Mouse (Mus musculus): ENCODE measurements around the gene Gys1. TPM values are rescaled to one million over a fixed set of nuclear protein-coding genes. Genes with fewer than 3 reads are reported as not detected.

The Gys1 gene
- polyA plus RNA-seq, 2 experiments: 2.8 to 3.2 TPM

- no peak overlapping the region for H3K9ac ChIP-seq (replicated peaks)
- TF ChIP-seq EP300 (IDR thresholded peaks at IDR 0.05; ENCODE audit: low read depth) (no peak), CTCF (IDR thresholded peaks at IDR 0.05; ENCODE audit: low read depth) (no peak)
- no peak for ATAC-seq (ENCODE audit: insufficient read depth)
- no peak overlapping the region for H3K4me2 ChIP-seq (ENCODE audit: low read depth)
- no peak overlapping the region for H3K4me3 ChIP-seq (ENCODE audit: insufficient read depth in 1 of 2, low read depth in 2 of 2, low read length in 2 of 2)
- no peaks in the 10 kb centered on the region for H3K4me1 ChIP-seq (replicated peaks; ENCODE audit: control insufficient read depth in 2 of 2, insufficient read depth in 2 of 2, low read length in 1 of 2)
- H3K27ac ChIP-seq: no peak overlapping the region
- H3K9me3 ChIP-seq (ENCODE audit: control insufficient read depth, low read length): no peaks in the 10 kb centered on the region
- DNase-seq (ENCODE audit: low read depth in 3 of 3, low spot score in 3 of 3): no peak
- peaks cover 11% of the 10 kb centered on the region; the same call in 1 of the 2 replicates for H3K36me3 ChIP-seq (replicated peaks; ENCODE audit: control insufficient read depth, insufficient read depth, low read depth)
- 11% methylated on average over 13 of the region's 13 CpGs for WGBS (ENCODE audit: insufficient replicate concordance)
- H3K27me3 ChIP-seq (ENCODE audit: control insufficient read depth, insufficient read depth, low read length): peaks cover 61% of the 10 kb centered on the region
Observed at GRCm38 (mm10) chr7:45417962-45418492, 16.6 kb upstream of the Gys1 start.

- DNase-seq (ENCODE audit: low read depth in 3 of 3, low spot score in 3 of 3) (no peak), ATAC-seq (ENCODE audit: insufficient read depth) (no peak)
- Histone ChIP-seq H3K4me3 (ENCODE audit: insufficient read depth in 1 of 2, low read depth in 2 of 2, low read length in 2 of 2) (no peak overlapping the region), H3K36me3 (replicated peaks; ENCODE audit: control insufficient read depth, insufficient read depth, low read depth) (peaks cover 24% of the 10 kb centered on the region), H3K4me2 (ENCODE audit: low read depth) (no peak overlapping the region), H3K27me3 (ENCODE audit: control insufficient read depth, insufficient read depth, low read length) (peaks cover 41% of the 10 kb centered on the region), H3K9me3 (ENCODE audit: control insufficient read depth, low read length) (no peaks in the 10 kb centered on the region), H3K27ac (no peak overlapping the region), H3K4me1 (replicated peaks; ENCODE audit: control insufficient read depth in 2 of 2, insufficient read depth in 2 of 2, low read length in 1 of 2) (no peaks in the 10 kb centered on the region), H3K9ac (replicated peaks) (no peak overlapping the region)
- WGBS (ENCODE audit: insufficient replicate concordance): 27% methylated on average over 27 of the region's 27 CpGs
- TF ChIP-seq CTCF (IDR thresholded peaks at IDR 0.05; ENCODE audit: low read depth): no peak
Observed at GRCm38 (mm10) chr7:45419859-45420614, 14.6 kb upstream of the Gys1 start.

DNA sequence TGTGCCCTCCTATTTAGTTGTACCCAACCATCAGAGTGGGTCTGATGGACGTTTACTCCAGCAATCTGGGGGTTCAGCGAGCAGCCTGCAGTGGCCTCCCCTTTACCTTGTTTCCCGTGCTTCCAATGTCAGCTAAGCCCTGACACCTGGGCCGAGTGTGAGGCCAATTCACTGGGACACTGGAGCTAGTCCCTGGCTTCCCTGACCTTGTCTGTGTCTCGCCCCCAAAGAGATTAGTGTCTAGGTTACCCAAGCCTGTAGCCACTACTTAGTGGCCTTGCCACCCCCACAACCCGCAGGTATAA is 14.1 kb upstream of the Gys1 start, which contains the start of gene Lhb:
Gene Lhb, plus strand, starts transcription at position 206 of the 305 bp plus-strand sequence.
- Histone ChIP-seq H3K4me2 (ENCODE audit: low read depth) (no peak within 1 kb of the TSS), H3K27me3 (ENCODE audit: control insufficient read depth, insufficient read depth, low read length) (peaks cover 36% of the 10 kb centered on the region), H3K9ac (replicated peaks) (no peak within 1 kb of the TSS)

GRCm38 (mm10) chr7:45421194-45421593 is 13.4 kb upstream of the Gys1 start:
- Histone ChIP-seq H3K9me3 (ENCODE audit: control insufficient read depth, low read length) (no peaks in the 10 kb centered on the region), H3K27ac (no peak overlapping the region), H3K4me3 (ENCODE audit: insufficient read depth in 1 of 2, low read depth in 2 of 2, low read length in 2 of 2) (no peak overlapping the region), H3K4me1 (replicated peaks; ENCODE audit: control insufficient read depth in 2 of 2, insufficient read depth in 2 of 2, low read length in 1 of 2) (no peaks in the 10 kb centered on the region), H3K27me3 (ENCODE audit: control insufficient read depth, insufficient read depth, low read length) (peaks cover 30% of the 10 kb centered on the region), H3K4me2 (ENCODE audit: low read depth) (no peak overlapping the region), H3K36me3 (replicated peaks; ENCODE audit: control insufficient read depth, insufficient read depth, low read depth) (peaks cover 24% of the 10 kb centered on the region), H3K9ac (replicated peaks) (no peak overlapping the region)
- TF ChIP-seq CTCF (IDR thresholded peaks at IDR 0.05; ENCODE audit: low read depth): no peak
- ATAC-seq (ENCODE audit: insufficient read depth): no peak
- WGBS (ENCODE audit: insufficient replicate concordance): 80% methylated on average over 14 of the region's 14 CpGs
- no peak for DNase-seq (ENCODE audit: low read depth in 3 of 3, low spot score in 3 of 3)

More for the DNA sequence above, 14.1 kb upstream of the Gys1 start, which contains the start of gene Lhb:
- H3K9me3 ChIP-seq (ENCODE audit: control insufficient read depth, low read length): no peaks in the 10 kb centered on the region
- TF ChIP-seq EP300 (IDR thresholded peaks at IDR 0.05; ENCODE audit: low read depth) (no peak), CTCF (IDR thresholded peaks at IDR 0.05; ENCODE audit: low read depth) (no peak)
- no peak for DNase-seq (ENCODE audit: low read depth in 3 of 3, low spot score in 3 of 3)
- H3K4me1 ChIP-seq (replicated peaks; ENCODE audit: control insufficient read depth in 2 of 2, insufficient read depth in 2 of 2, low read length in 1 of 2): no peaks in the 10 kb centered on the region
- H3K36me3 ChIP-seq (replicated peaks; ENCODE audit: control insufficient read depth, insufficient read depth, low read depth): peaks cover 24% of the 10 kb centered on the region
- no peak within 1 kb of the TSS for H3K4me3 ChIP-seq (ENCODE audit: insufficient read depth in 1 of 2, low read depth in 2 of 2, low read length in 2 of 2)
- no peak for ATAC-seq (ENCODE audit: insufficient read depth)
- WGBS (ENCODE audit: insufficient replicate concordance): 66% methylated on average over 6 of the region's 6 CpGs
- H3K27ac ChIP-seq: no peak within 1 kb of the TSS

GRCm38 (mm10) chr7:45426556-45426955 is 8.1 kb upstream of the Gys1 start:
- H3K9me3 ChIP-seq (ENCODE audit: control insufficient read depth, low read length): no peaks in the 10 kb centered on the region
- 78% methylated on average over 8 of the region's 8 CpGs for WGBS (ENCODE audit: insufficient replicate concordance)

More at GRCm38 (mm10) chr7:45426556-45426955, 8.1 kb upstream of the Gys1 start:
- Histone ChIP-seq H3K4me3 (ENCODE audit: insufficient read depth in 1 of 2, low read depth in 2 of 2, low read length in 2 of 2) (no peak overlapping the region), H3K27ac (no peak overlapping the region), H3K36me3 (replicated peaks; ENCODE audit: control insufficient read depth, insufficient read depth, low read depth) (peaks cover 39% of the 10 kb centered on the region), H3K4me2 (ENCODE audit: low read depth) (no peak overlapping the region), H3K4me1 (replicated peaks; ENCODE audit: control insufficient read depth in 2 of 2, insufficient read depth in 2 of 2, low read length in 1 of 2) (no peaks in the 10 kb centered on the region), H3K9ac (replicated peaks) (no peak overlapping the region), H3K27me3 (ENCODE audit: control insufficient read depth, insufficient read depth, low read length) (no peaks in the 10 kb centered on the region)
- DNase-seq (ENCODE audit: low read depth in 3 of 3, low spot score in 3 of 3) (no peak), ATAC-seq (ENCODE audit: insufficient read depth) (no peak)
- TF ChIP-seq CTCF (IDR thresholded peaks at IDR 0.05; ENCODE audit: low read depth) (no peak), EP300 (IDR thresholded peaks at IDR 0.05; ENCODE audit: low read depth) (no peak)
